Mouse (Mus musculus): Measurements from ENCODE around the gene Nfkbiz.
"Not testable (repeated sequence)": the region's sequence is repeated elsewhere in the genome, so short reads cannot be mapped to it uniquely, and the experiment has no call there.

The Nfkbiz gene

GRCm38 (mm10) chr16:55838510-55839474, at the start of gene Nfkbiz:
Gene Nfkbiz (minus strand): TSS chr16:55838899.
- peak; percentile 70 for DNase-seq (ENCODE audit: extremely low read depth, low read depth)

GRCm38 (mm10) chr16:55887814-55888583, 49.3 kb upstream of the Nfkbiz start:
- no peak for DNase-seq (ENCODE audit: extremely low read depth, low read depth)

GRCm38 (mm10) chr16:55884246-55884645, 45.5 kb upstream of the Nfkbiz start:
- no peak for DNase-seq (ENCODE audit: extremely low read depth, low read depth)

GRCm38 (mm10) chr16:55876025-55876424, 37.3 kb upstream of the Nfkbiz start:
- no peak for DNase-seq (ENCODE audit: extremely low read depth, low read depth)

GRCm38 (mm10) chr16:55863832-55864231, 25.1 kb upstream of the Nfkbiz start:
- DNase-seq (ENCODE audit: extremely low read depth, low read depth) = no peak

- DNase-seq (ENCODE audit: extremely low read depth, low read depth) = peak; percentile 68
Observed at GRCm38 (mm10) chr16:55863149-55863815, 24.6 kb upstream of the Nfkbiz start.

GRCm38 (mm10) chr16:55861104-55861503, 22.4 kb upstream of the Nfkbiz start:
- DNase-seq (ENCODE audit: extremely low read depth, low read depth) = no peak

GRCm38 (mm10) chr16:55859421-55859820, 20.7 kb upstream of the Nfkbiz start:
- DNase-seq (ENCODE audit: extremely low read depth, low read depth) = not testable (repeated sequence)

- DNase-seq (ENCODE audit: extremely low read depth, low read depth) = no peak
Observed at GRCm38 (mm10) chr16:55858465-55858864, 19.8 kb upstream of the Nfkbiz start.

- DNase-seq (ENCODE audit: extremely low read depth, low read depth) = peak; percentile 47
Observed at GRCm38 (mm10) chr16:55852943-55853727, 14.4 kb upstream of the Nfkbiz start.

- DNase-seq (ENCODE audit: extremely low read depth, low read depth) = no peak
Observed at GRCm38 (mm10) chr16:55852515-55852914, 13.8 kb upstream of the Nfkbiz start.

- no peak for DNase-seq (ENCODE audit: extremely low read depth, low read depth)
Observed at GRCm38 (mm10) chr16:55850485-55850884, 11.8 kb upstream of the Nfkbiz start.

GRCm38 (mm10) chr16:55847679-55848078, 9.0 kb upstream of the Nfkbiz start:
- no peak for DNase-seq (ENCODE audit: extremely low read depth, low read depth)

GRCm38 (mm10) chr16:55844847-55845246, 6.1 kb upstream of the Nfkbiz start:
- no peak for DNase-seq (ENCODE audit: extremely low read depth, low read depth)

- no peak for DNase-seq (ENCODE audit: extremely low read depth, low read depth)
Observed at GRCm38 (mm10) chr16:55843919-55844318, 5.2 kb upstream of the Nfkbiz start.

GRCm38 (mm10) chr16:55843134-55843533, 4.4 kb upstream of the Nfkbiz start:
- DNase-seq (ENCODE audit: extremely low read depth, low read depth) = no peak

GRCm38 (mm10) chr16:55841506-55841905, 2.8 kb upstream of the Nfkbiz start:
- no peak for DNase-seq (ENCODE audit: extremely low read depth, low read depth)

GRCm38 (mm10) chr16:55838129-55838509, 580 bp downstream of the Nfkbiz start:
- DNase-seq (ENCODE audit: extremely low read depth, low read depth) = no peak

GRCm38 (mm10) chr16:55837653-55838052, 1.0 kb downstream of the Nfkbiz start:
- not testable (repeated sequence) for DNase-seq (ENCODE audit: extremely low read depth, low read depth)

- no peak for DNase-seq (ENCODE audit: extremely low read depth, low read depth)
Observed at GRCm38 (mm10) chr16:55837168-55837567, 1.5 kb downstream of the Nfkbiz start.

- no peak for DNase-seq (ENCODE audit: extremely low read depth, low read depth)
Observed at GRCm38 (mm10) chr16:55835798-55836197, 2.9 kb downstream of the Nfkbiz start.

Data from MEL-GATA-1-ER (cell line).